Mouse (Mus musculus): ENCODE data around the gene Esrp2. TPM values are rescaled to one million over a fixed set of nuclear protein-coding genes. Genes with fewer than 3 reads are reported as not detected.

Esrp2 gene
- total RNA-seq, 2 experiments from 2014 or later: not detected

GRCm38 (mm10) chr8:106129997-106130396 lies 6.8 kb downstream of the Esrp2 start:
- no peak for DNase-seq (ENCODE audit: extremely low spot score in 1 of 2, low spot score in 2 of 2)
- intact Hi-C loops (cut with DNase I): no loop called here

- intact Hi-C loops (cut with DNase I): no loop called here
- no peak for DNase-seq (ENCODE audit: extremely low spot score in 1 of 2, low spot score in 2 of 2)
Observed at GRCm38 (mm10) chr8:106129232-106129930, 7.4 kb downstream of the Esrp2 start.

- intact Hi-C loops (cut with DNase I): loop anchor here (1.0 kb wide), 1 partner anchor 20 kb away; no protein-coding TSS in a partner anchor
- peak in 1 of 2 experiments; percentile 49 for DNase-seq (ENCODE audit: extremely low spot score in 1 of 2, low spot score in 2 of 2)
Observed at GRCm38 (mm10) chr8:106127882-106128410, 8.8 kb downstream of the Esrp2 start.

GRCm38 (mm10) chr8:106127054-106127453 lies 9.7 kb downstream of the Esrp2 start:
- intact Hi-C loops (cut with DNase I): no loop called here
- DNase-seq (ENCODE audit: extremely low spot score in 1 of 2, low spot score in 2 of 2): no peak

GRCm38 (mm10) chr8:106126055-106126454 lies 10.7 kb downstream of the Esrp2 start:
- intact Hi-C loops (cut with DNase I): no loop called here
- DNase-seq (ENCODE audit: extremely low spot score in 1 of 2, low spot score in 2 of 2): no peak

GRCm38 (mm10) chr8:106123443-106123842 lies 13.3 kb downstream of the Esrp2 start:
- DNase-seq (ENCODE audit: extremely low spot score in 1 of 2, low spot score in 2 of 2): no peak
- intact Hi-C loops (cut with DNase I): no loop called here

GRCm38 (mm10) chr8:106115897-106116296 lies 20.9 kb downstream of the Esrp2 start:
- intact Hi-C loops (cut with DNase I): no loop called here
- DNase-seq (ENCODE audit: extremely low spot score in 1 of 2, low spot score in 2 of 2): no peak

- intact Hi-C loops (cut with DNase I): no loop called here
- no peak for DNase-seq (ENCODE audit: extremely low spot score in 1 of 2, low spot score in 2 of 2)
Observed at GRCm38 (mm10) chr8:106112514-106112913, 24.3 kb downstream of the Esrp2 start.

GRCm38 (mm10) chr8:106112041-106112440 lies 24.7 kb downstream of the Esrp2 start:
- intact Hi-C loops (cut with DNase I): no loop called here
- no peak for DNase-seq (ENCODE audit: extremely low spot score in 1 of 2, low spot score in 2 of 2)

- intact Hi-C loops (cut with DNase I): loop anchor here (1.0 kb wide), 2 partner anchors 9 to 20 kb away; no protein-coding TSS in a partner anchor
Observed at GRCm38 (mm10) chr8:106108729-106109128, 28.0 kb downstream of the Esrp2 start.

GRCm38 (mm10) chr8:106108080-106108479 lies 28.7 kb downstream of the Esrp2 start:
- intact Hi-C loops (cut with DNase I): loop anchor here (1.0 kb wide), 2 partner anchors 9 to 20 kb away; no protein-coding TSS in a partner anchor
- peak in 1 of 2 experiments; percentile 41 for DNase-seq (ENCODE audit: extremely low spot score in 1 of 2, low spot score in 2 of 2)

More at GRCm38 (mm10) chr8:106108729-106109128, 28.0 kb downstream of the Esrp2 start:
- peak in 1 of 2 experiments; percentile 33 for DNase-seq (ENCODE audit: extremely low spot score in 1 of 2, low spot score in 2 of 2)

- intact Hi-C loops (cut with DNase I): no loop called here
- DNase-seq (ENCODE audit: extremely low spot score in 1 of 2, low spot score in 2 of 2): no peak
Observed at GRCm38 (mm10) chr8:106106193-106106592, 30.6 kb downstream of the Esrp2 start.

- intact Hi-C loops (cut with DNase I): no loop called here
- DNase-seq (ENCODE audit: extremely low spot score in 1 of 2, low spot score in 2 of 2): no peak
Observed at GRCm38 (mm10) chr8:106103888-106104287, 32.9 kb downstream of the Esrp2 start.

- intact Hi-C loops (cut with DNase I): no loop called here
- no peak for DNase-seq (ENCODE audit: extremely low spot score in 1 of 2, low spot score in 2 of 2)
Observed at GRCm38 (mm10) chr8:106102321-106102720, 34.5 kb downstream of the Esrp2 start.

Other genes starting within 250 kb of the Esrp2 start
- under 1 TPM in 1 of 2 experiments, not detected in 1; 0.97 TPM for gene Nrn1l, start 243.4 kb downstream of the Esrp2 start, total RNA-seq (2021)
- 1 to 10 TPM; 7.9 to 8.8 TPM for gene Pskh1, start 236.5 kb downstream of the Esrp2 start, total RNA-seq (2021)
- gene Ctrl, start 203.1 kb downstream of the Esrp2 start, total RNA-seq (2021): 1 to 10 TPM in 1 of 2 experiments, under 1 TPM in 1; 0.90 to 1.5 TPM
- 10 to 100 TPM; 74.6 to 80.0 TPM for gene Psmb10, start 198.5 kb downstream of the Esrp2 start, total RNA-seq (2021)
- gene Lcat, start 193.6 kb downstream of the Esrp2 start, total RNA-seq (2021): 10 to 100 TPM; 13.0 to 14.1 TPM
- gene Slc12a4, start 170.9 kb downstream of the Esrp2 start, total RNA-seq (2021): 10 to 100 TPM; 20.4 to 20.9 TPM
- gene Dpep3, start 157.5 kb downstream of the Esrp2 start, total RNA-seq (2021): not detected
- 10 to 100 TPM; 18.9 to 20.9 TPM for gene Dus2, start 145.6 kb downstream of the Esrp2 start, total RNA-seq (2021)
- gene Dpep2nb, start 131.0 kb downstream of the Esrp2 start, total RNA-seq (2021): not detected
- gene Ddx28, start 125.1 kb downstream of the Esrp2 start, total RNA-seq (2021): 10 to 100 TPM; 14.3 to 15.2 TPM
- gene Nfatc3, start 78.1 kb downstream of the Esrp2 start, total RNA-seq (2021): 10 to 100 TPM; 10.9 to 12.1 TPM
- gene Pla2g15, start 13.4 kb upstream of the Esrp2 start, total RNA-seq (2021): 10 to 100 TPM; 24.6 to 25.3 TPM
- gene Slc7a6, start 31.9 kb upstream of the Esrp2 start, total RNA-seq (2021): 10 to 100 TPM; 28.5 to 29.2 TPM
- 10 to 100 TPM; 28.8 to 30.4 TPM for gene Slc7a6os, start 74.0 kb upstream of the Esrp2 start, total RNA-seq (2021)
- 10 to 100 TPM; 42.5 to 43.2 TPM for gene Prmt7, start 74.0 kb upstream of the Esrp2 start, total RNA-seq (2021)
- gene Smpd3, start 201.0 kb upstream of the Esrp2 start, total RNA-seq (2021): 100 to 1,000 TPM; 122 to 127 TPM